Mouse (Mus musculus): Measurements from ENCODE around the gene Gpc3.

DNA sequence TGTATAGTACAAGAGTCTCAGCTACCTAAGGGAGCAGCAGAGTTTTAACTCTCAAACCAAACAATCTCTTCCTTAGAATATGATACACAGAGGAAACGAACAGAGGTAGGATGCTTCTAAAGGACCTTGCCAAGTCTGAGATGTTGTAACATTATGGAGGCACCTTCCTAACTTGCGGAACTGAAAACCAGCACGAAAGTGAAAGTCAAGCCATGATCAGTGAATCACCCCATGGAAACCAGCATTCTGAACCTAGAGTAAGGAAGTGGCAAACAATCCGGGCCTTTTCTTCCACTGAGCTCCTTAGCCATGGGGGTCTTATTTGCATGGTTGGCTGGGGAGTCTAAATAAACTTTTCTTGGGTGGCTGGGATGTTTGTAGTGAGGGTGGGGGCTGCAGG, 53.8 kb downstream of the Gpc3 start:
- TF ChIP-seq POLR2A (IDR thresholded peaks at IDR 0.05; ENCODE audit: insufficient read depth, low read depth, low read length), result no peak
- TF ChIP-seq EP300 (IDR thresholded peaks at IDR 0.05; ENCODE audit: insufficient read depth, low read depth, low read length), result no peak
